Mouse (Mus musculus) CD4-positive helper T cell, adult 2 months (primary cell): ENCODE measurements around the gene Olfr140.

Source experiments
- DNase-seq: peaks from one replicate; pipeline ENCODE4 v3.0.0-alpha.2; 2012; ENCODE audit warnings: low read depth, missing footprints, low spot score

Olfr140 gene

GRCm38 (mm10) chr2:90063494-90063893 lies at the start of gene Olfr140:
Gene Olfr140, minus strand, starts transcription at chr2:90063594.
- no peak for DNase-seq

GRCm38 (mm10) chr2:90070065-90070464 lies 6.7 kb upstream of the Olfr140 start:
- no peak for DNase-seq

GRCm38 (mm10) chr2:90035037-90035436 lies 28.4 kb downstream of the Olfr140 start, which contains the start of gene Olfr1265:
Gene Olfr1265, plus strand, starts transcription at chr2:90035337.
- no peak for DNase-seq

GRCm38 (mm10) chr2:90025477-90025876 lies 37.9 kb downstream of the Olfr140 start, which contains the start of gene Olfr1264:
Gene Olfr1264, minus strand, starts transcription at chr2:90025577.
- DNase-seq = no peak

- DNase-seq = no peak
Observed at GRCm38 (mm10) chr2:90011831-90012230, 51.6 kb downstream of the Olfr140 start, which contains the start of gene Olfr1263. Gene Olfr1263, plus strand, starts transcription at chr2:90012131.

- no peak for DNase-seq
Observed at GRCm38 (mm10) chr2:89999845-90000244, 63.5 kb downstream of the Olfr140 start, which contains the start of gene Olfr1262. Gene Olfr1262, plus strand, starts transcription at chr2:90000145.
